Mouse (Mus musculus) erythroblast, adult 5-6 weeks (primary cell): ENCODE data around the gene Ttc30b. TPM values are rescaled to one million over a fixed set of nuclear protein-coding genes. Genes with fewer than 3 reads are reported as not detected.
"Not testable (repeated sequence)": the region's sequence is repeated elsewhere in the genome, so short reads cannot be mapped to it uniquely, and the experiment has no call there.

Source experiments
- ATAC-seq: replicated peaks from 2 replicates; pipeline ENCODE4 v1.8.0; 2016; ENCODE audit warnings: moderate number of reproducible peaks, mild to moderate bottlenecking, moderate TSS enrichment, inconsistent platforms; ENCODE audit not compliant: poor library complexity, low FRiP score, severe bottlenecking
- total RNA-seq, 2 experiments: library from RNA; stranded (forward) in 1 of 2; stranded (reverse) in 1 of 2; fragments of 150-400 nt in 1 of 2; fragments of 200-764, 138-1000 nt in 1 of 2; gene quantifications; 2 replicates each; pipeline versions ENCODE4 v1.2.3 to v1.2.4; 2015 to 2017; ENCODE audit warnings: low replicate concordance in 2 of 2

Gene Ttc30b
- total RNA-seq, 2 experiments from 2014 or later: not detected

GRCm38 (mm10) chr2:75955709-75956108, 17.3 kb upstream of the Ttc30b start:
- ATAC-seq: no peak

- no peak for ATAC-seq
Measured at GRCm38 (mm10) chr2:75953320-75953719, 14.9 kb upstream of the Ttc30b start.

- ATAC-seq: no peak
Measured at GRCm38 (mm10) chr2:75950685-75951084, 12.3 kb upstream of the Ttc30b start.

GRCm38 (mm10) chr2:75937520-75938116, 767 bp downstream of the Ttc30b start:
- peak; percentile 41 for ATAC-seq

GRCm38 (mm10) chr2:75936685-75937084, 1.7 kb downstream of the Ttc30b start:
- not testable (repeated sequence) for ATAC-seq

GRCm38 (mm10) chr2:75933541-75933940, 4.8 kb downstream of the Ttc30b start:
- ATAC-seq: no peak

GRCm38 (mm10) chr2:75930941-75931340, 7.4 kb downstream of the Ttc30b start:
- no peak for ATAC-seq

GRCm38 (mm10) chr2:75929786-75930444, 8.5 kb downstream of the Ttc30b start:
- no peak for ATAC-seq

- no peak for ATAC-seq
Measured at GRCm38 (mm10) chr2:75929141-75929540, 9.2 kb downstream of the Ttc30b start.

GRCm38 (mm10) chr2:75928011-75928410, 10.4 kb downstream of the Ttc30b start:
- no peak for ATAC-seq

GRCm38 (mm10) chr2:75926061-75926460, 12.3 kb downstream of the Ttc30b start:
- ATAC-seq: no peak

- no peak for ATAC-seq
Measured at GRCm38 (mm10) chr2:75923807-75924340, 14.5 kb downstream of the Ttc30b start.

- ATAC-seq: no peak
Measured at GRCm38 (mm10) chr2:75915040-75915439, 23.3 kb downstream of the Ttc30b start.

GRCm38 (mm10) chr2:75907142-75907541, 31.2 kb downstream of the Ttc30b start:
- ATAC-seq: no peak

GRCm38 (mm10) chr2:75901869-75902268, 36.5 kb downstream of the Ttc30b start:
- no peak for ATAC-seq

GRCm38 (mm10) chr2:75900281-75900680, 38.1 kb downstream of the Ttc30b start:
- no peak for ATAC-seq

- no peak for ATAC-seq
Measured at GRCm38 (mm10) chr2:75895711-75896110, 42.7 kb downstream of the Ttc30b start.

GRCm38 (mm10) chr2:75891981-75892380, 46.4 kb downstream of the Ttc30b start:
- ATAC-seq: no peak
